Mouse (Mus musculus) urinary bladder, postnatal 14 days (tissue): ENCODE results near the gene Ssbp3.

ENCODE experiments used
- DNase-seq: peaks from one replicate; pipeline ENCODE4 v3.0.0; 2021; ENCODE audit warnings: low spot score

The Ssbp3 gene

DNA sequence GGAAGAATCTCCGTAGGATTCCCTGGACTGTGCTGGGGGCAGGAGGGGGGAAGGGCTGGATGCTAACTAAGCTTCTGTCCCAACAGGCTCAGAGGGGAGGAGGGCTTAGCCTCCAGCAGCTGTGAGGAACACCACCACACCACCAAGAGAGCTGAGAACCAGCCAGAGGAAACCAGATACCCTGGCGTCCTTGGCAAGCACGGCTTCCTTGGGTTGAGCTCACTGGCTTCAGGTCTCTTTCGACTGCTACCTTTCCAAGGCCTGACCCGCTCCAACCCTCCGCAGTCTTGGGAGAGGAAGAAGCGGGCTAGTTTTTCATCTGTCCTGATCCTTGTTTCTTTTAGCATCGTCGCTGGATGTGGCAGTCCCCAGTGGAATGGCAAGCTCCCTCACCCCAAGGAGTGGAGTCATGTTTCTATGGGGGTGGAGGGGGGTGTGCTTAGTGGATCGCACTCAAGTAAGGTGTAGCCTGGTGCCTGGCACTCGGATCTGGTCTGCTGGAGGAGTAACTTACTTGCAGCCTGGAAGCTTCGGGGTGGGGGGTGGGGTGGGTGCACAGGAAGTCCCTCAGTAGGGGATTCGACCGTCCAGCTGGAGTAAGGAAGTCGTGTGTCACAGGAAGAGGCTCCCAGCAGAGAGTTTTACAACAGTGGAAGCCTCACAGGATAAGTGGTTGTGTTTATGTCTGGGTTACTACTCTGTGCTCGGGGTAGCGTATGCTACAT is 2.6 kb upstream of the Ssbp3 start:
- peak; percentile 29 for DNase-seq

DNA sequence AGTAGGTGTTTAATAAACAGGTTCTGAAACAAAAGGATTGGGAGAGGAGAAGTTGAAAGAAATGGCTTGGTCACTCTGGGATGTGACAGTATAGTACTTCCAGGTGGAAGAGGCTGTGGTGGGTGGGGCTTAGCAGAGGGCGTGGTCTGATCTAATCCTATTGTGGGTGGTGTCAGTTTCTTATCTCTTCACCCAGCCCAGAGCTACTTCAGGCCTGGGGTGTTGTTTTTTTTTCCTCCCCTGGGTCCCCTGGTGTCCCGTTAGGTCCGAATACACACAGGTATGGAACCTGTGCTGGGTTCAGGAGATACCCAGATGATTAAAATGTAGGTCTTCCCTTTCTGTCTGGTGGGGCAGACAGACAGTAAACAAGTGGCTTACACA is 2.1 kb upstream of the Ssbp3 start:
- DNase-seq = peak; percentile 73

DNA sequence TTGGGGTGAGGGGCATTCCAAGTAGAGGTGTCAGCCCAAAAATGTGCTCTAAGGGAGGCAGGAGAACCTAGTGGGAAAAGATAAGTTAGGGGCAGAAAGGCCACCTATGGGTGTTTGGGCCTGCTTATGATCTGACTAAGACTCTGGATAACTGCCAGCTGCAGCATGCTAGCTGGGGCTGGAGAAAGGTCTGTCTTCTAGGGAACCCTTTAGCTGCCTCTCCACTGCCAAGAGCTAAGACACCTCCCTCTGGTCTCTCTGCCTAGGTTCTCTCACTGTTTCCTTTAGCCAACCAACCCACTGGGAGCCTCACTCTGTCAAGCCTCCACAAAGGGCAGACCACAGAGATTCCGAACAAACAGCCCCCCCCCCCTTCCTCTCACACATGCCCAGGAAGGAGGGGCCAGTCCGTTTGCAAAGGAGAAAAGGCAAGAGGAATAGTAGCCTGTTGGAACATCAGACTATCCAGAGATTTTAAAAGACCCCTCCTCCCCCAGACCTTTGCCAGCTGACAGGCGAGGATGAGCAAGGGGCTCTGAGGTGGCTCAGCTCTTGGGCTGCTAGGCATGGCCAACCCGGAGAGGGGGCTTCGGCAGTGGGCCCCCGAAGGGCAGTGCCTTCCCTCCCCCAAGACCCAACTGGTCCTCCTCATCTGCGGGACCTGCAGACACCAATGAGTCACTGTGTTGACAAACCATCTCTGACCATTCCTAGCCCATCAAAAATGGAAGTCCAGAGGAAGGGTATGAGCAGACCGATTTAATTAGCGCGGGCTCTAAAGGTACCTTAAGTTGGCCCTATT is 1.4 kb upstream of the Ssbp3 start:
- DNase-seq = peak; percentile 82

DNA sequence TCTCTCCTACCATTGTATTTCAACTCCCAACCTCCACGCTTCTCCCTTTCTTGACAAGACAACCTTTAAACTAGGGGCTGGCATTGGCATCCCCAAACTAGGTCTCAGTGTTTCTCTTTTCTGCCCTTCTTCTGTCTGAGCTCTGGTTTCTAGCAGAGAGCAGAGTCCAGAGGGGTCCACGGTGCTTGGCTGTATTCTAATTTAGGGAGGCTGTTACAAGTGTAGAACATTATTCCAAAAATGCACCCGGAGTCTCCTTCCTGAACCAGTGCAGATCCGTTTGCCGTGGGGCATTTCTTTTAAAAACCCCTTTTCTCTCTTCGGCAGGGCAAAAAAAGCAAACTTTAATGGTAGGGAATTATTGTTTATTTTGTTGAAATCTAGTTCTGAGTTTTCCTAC is 704 bp upstream of the Ssbp3 start:
- DNase-seq = no peak

DNA sequence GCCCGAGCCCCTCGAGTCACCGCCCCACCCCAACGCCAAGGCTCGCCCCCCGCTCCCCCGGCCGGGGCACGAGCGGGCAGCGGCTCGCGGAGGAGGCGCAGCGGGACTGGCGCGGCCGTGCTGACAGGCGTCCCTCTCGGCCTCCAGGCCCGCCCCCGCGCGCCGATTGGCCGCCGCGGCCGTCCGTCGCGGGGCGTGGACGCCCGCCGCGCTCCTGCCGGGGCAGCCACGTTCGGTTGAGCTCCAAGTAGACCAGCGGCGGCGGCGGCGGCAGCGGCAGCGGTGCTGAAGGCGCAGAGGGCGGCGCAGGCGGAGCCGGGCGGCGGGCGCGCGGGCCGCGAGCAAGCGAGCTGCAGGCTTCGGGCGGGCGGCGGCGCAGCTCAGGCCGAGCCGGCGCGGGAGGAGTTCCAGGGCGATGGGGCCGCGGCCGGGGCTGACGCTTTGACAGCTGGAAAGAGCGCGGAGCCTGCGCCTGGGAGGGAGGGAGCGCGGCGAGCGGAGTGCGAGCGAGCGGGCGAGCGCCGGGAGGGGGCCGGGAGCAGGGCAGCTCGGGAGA is 823 bp downstream of the Ssbp3 start:
- DNase-seq = peak; percentile 92

DNA sequence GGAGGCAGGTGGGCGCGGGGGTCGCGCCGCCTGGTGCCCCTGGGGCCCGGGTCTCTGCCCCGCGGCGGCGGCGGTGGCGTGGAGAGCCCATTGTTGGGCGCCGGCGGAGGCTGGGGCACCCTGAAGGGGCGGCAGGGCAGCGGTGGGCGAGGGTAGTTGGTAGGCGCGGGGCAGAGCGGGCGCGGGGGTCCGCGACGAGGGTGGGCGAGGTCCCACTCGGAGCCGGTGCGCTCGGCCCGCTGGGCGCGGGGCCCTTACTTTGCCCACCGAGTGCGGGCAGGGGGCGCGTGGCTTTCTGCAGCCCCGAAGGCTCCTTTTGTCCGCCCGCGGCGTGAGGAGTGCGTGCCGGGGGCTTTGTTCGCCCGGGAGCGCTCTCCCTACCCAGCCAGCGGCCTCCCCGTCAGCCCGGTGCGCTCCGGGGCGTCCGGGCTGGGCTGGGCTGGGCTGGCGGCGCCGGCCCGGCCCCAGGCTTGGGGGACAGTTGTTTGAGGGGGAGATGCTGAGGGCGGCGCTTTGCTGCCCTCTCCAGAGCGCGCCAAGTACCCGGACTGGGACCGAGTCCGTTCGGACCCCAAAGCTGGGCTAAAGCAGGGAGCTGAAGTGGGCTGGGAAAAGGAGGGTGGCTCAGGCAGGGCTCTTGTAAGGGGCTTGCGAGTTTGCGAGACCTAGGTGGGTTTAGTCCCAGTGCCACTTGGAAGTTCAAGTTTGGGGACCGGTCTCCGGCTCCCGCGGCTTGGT is 1.6 kb downstream of the Ssbp3 start:
- DNase-seq = no peak

DNA sequence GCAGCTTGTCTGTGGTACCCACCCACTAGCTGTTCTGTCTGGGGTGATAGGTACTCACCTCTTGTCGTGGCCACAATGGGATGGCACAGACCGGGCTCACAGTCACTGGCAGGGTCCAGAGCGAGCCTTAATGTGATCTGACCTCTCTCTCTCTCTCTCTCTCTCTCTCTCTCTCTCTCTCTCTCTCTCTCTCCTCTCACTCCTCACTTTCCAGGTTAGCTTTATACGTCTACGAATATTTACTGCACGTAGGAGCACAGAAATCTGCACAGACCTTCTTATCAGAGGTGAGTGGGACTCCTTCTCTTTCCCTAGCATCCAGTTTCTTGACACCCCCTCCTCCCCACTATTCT is 2.2 kb downstream of the Ssbp3 start:
- no peak for DNase-seq

DNA sequence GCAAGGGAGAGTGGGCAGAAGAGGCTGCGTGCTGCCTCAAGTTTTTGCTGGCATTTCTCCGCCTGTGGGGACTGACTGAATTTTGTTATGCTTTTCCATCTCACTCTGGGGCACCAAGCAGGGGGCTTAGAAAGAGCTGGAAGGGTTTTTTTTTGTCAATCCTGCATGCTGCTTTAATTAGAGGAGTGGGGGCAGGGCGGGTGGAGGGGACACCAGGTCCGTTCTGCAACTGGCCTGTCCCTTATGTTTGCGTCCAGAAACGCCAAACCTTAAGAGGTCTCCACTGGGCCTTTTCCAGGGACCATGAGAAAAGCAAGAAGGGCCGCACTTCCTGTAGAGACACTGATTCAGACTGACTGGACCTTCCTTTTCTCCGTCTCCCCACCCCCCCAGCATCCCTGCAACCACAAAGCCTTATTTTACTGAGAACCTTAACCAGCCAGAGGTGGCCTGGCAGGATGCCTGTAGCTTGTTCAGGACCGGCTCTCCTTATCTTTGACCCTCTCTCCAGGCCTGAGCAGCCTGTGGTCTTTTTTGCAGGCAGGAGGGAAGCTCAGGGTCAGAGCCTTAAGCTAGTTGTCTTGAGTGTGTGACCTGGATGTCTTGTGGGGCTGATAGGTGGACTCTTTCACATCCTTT is 3.0 kb downstream of the Ssbp3 start:
- DNase-seq = peak; percentile 27

DNA sequence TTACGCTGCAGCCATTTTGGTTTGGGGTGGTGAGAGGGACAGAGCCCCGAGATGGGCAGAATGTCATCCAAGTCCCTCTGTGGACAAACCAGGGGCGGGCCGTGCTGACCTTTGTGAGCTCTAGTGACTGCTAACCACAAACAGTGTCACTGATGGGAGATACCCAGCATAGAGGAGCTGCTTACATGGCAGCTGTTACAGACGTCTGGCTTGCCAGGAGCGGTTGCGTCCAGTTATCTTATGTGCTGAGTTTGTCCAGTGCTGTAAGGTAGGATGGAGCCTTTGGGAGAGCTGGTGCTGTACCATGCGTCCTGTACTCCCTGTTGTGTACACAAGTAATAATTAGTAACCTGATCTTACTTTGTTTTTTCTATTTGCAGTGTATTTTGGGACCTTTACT is 4.8 kb downstream of the Ssbp3 start:
- DNase-seq = no peak

DNA sequence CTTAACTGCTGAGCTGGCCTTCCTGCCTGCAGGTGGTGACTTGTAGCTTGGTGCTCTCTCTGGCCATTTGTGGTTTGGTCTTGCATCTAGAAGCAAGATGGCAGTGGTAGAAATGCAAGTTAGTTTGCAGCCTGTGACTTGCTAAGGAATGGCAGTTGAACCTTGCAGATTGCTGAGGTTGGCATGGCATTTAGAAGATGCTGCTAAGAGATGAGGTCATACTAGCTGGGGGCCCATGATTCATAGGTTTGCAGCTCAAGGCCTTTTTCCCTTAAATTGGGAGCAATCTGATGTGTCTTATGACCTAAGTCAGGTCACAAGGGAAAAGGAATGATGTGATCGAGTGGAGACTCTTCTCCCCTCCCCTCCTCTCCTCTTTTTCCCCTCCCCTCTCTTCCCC is 7.8 kb downstream of the Ssbp3 start:
- DNase-seq = no peak

DNA sequence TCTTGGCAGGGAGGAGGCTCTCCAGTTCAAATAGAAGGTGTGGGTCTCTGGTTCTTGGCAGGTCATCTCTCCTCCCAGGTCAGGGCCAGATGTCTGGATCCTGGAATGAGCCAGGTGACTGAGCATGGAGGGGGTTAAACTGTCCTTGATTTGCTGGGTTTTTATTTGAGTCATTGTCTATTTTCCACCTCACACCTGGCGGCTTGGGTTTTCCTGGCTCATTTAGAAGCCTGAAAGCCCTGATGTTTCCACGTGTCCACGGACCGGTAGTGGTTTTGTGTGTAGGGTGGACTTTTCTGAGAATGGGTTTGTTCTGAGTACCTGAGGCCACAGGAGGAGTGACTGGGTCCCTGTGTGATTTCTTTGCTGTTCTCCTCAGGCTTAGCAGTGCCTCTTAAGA is 9.6 kb downstream of the Ssbp3 start:
- no peak for DNase-seq

DNA sequence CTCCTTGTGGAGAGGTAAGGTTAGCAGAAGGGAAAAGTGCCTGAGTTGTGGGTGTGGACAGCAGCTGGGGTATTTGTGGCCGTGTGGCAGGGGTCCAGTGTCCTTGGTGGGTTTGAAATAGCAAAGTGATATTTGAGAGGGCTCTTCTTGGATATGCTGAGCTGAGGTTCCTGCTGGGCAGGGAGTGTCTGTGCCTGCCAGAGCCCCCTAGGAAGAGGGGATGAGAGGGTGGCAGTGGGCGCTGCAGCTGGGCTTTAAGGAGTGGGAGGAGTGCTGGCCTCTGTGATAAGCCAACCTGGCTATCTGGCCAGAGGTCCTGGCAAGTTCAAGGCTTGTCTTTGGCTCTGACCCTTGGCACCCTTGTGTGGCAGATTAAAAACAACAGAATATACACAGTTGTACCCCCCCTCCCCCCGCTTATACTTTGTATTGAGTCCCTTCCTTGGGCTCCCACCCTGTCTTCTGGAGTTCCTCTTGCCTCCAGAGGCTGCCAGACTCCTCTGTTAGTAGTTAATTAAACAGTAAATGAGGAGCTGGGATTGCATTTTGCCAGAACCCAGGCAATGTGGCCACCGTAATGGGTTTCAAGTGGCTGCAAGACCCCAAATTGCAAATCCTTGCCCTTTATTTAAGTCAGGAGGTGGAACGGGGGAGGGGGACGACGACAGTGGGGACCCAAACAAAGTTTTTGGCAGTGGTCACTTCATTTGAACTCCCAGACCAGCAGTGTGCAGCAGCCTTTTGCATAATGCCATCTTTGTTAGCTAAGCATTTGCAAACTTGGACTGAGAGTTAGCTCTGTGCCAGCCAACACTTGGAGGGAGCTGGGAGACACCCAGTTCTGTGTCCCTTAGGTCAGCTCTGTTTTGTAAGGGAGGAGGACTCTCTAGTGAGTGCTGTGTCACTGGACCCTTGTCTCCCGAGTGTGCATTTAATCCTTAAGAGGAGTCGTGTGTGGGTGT is 11.2 kb downstream of the Ssbp3 start:
- DNase-seq = no peak

DNA sequence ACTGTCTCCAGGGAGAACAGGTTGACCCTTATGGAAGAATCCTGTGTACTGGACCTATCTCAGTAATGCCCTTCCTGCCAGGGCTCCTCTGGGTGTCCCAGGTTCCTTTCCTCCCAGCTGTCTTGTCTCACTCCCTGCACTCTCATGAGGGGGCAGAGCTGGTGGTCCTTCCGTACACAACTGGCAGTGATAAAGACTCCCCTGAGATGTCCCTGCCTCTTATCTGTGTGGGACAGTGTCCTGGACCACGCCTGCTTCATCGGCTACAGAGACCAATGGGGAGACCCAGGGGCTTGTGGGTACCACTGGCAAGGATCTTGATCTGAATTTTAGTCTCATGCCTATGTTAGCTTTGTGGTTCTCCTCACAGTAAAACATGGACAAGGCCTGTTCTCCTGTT is 12.4 kb downstream of the Ssbp3 start:
- no peak for DNase-seq

DNA sequence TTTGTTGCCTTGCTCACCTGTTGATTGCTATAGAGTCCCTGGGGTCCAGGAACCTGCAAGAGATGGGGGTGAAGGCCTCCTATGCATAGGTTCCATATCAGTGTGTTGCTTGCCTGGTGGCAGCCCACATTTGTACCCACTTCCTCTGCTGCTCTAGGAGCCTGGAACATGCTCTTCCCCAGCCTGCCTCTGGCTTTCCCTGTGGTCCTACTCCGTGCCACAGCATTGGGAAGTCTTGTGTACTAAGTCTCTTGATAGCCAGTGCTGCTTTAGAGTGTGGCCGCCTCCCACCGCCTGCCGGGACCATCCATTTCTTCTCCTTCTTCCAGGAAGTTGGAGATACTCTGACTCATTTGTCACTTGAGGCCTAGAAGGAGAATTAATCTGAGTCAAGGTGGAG is 13.7 kb downstream of the Ssbp3 start:
- DNase-seq = no peak

DNA sequence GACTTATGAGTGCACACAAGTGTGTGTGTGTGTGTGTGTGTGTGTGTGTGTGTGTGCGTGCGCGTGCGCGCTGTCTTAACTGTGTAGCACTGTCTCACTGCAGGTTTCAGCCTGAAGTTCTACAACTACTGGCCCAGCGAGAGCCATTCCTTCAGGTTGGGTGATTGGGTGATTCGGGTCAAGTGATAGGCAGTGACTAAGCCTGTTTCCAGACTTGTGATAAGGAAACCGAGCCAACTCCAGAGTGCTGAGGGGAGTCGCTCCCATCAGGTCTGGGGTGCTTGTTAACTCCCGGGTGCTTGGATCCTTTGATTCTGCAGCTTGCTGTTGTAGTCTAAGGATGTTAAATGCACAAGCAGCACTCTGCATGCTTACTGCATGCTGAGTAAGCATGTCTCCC is 14.4 kb downstream of the Ssbp3 start:
- DNase-seq = no peak

DNA sequence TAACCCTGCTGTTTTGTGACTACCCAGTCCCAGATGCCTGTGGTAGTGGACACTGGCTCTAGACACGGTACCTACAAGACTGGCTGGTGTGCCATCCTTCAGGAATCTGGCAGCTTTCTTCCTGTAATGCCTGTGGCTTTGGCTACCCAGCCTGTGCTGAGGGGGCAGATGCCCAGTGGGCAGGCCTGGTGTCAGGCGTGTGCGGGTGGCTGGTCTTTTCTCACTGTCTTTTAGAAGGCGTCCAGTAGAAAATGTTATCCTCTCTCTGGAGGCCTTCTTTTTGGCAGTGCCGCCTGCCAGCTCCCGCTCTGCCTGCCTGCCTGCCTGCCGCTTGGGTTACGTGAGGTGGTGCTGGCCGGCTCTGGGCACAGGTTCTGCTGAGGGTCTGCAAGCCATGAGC is 15.9 kb downstream of the Ssbp3 start:
- DNase-seq = no peak

DNA sequence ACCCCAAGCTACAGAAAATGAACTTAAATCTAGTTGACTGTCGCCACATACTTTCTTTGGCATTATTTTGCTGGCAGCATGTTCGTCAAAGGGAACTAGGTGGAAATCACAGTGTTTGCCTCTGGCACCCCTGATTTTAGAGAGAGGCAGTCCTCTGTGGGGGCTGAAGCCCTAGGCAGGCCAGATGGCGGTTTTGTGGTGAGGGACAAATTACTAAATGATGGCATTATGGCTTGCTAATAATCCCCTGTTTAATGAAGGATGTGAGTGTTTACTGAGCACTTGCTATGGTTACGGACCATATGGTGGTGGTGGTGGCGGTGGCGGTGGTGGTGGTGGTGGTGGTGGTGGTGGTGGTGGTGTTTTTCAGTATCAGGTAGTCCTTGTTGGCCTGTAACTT is 16.5 kb downstream of the Ssbp3 start:
- no peak for DNase-seq

DNA sequence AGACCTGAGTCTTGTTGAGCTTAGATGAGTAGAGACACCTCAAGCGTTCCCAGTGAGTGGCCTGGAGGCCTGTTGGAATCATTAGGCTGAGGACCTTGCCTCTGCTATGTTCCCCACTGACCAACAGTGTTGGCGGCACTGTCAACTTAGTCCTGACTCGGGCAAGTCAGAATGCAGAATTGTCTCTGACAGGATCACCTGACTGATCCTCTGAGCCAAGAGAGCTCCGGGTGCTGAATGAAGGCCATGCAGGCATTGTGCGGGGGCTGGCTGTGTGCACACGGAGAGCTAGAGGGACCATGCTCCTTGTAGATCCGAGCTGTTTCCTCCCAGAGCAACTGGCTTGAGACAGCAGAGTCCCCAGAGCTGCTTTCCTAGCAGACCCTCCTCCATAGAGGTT is 18.5 kb downstream of the Ssbp3 start:
- DNase-seq = no peak

DNA sequence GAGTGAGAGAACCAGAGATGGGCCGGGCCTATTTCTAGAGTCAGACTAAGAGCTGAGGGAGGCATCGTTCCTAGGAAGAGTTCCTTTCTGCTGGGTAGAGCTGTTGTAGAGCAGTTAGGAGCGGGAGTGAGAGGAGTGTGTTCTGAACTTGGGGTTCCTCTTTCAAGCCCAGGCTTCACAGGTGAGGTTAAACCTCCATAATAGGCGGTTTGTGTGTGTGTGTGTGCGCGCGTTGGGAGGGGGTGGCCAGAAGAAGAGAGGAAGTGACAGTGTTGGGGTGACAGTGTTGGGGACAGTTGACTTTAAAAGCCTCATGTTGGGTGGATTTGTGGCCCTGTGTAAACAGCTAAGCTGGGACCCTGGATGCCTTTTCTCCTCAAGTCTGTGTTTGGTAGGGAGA is 22.1 kb downstream of the Ssbp3 start:
- no peak for DNase-seq

DNA sequence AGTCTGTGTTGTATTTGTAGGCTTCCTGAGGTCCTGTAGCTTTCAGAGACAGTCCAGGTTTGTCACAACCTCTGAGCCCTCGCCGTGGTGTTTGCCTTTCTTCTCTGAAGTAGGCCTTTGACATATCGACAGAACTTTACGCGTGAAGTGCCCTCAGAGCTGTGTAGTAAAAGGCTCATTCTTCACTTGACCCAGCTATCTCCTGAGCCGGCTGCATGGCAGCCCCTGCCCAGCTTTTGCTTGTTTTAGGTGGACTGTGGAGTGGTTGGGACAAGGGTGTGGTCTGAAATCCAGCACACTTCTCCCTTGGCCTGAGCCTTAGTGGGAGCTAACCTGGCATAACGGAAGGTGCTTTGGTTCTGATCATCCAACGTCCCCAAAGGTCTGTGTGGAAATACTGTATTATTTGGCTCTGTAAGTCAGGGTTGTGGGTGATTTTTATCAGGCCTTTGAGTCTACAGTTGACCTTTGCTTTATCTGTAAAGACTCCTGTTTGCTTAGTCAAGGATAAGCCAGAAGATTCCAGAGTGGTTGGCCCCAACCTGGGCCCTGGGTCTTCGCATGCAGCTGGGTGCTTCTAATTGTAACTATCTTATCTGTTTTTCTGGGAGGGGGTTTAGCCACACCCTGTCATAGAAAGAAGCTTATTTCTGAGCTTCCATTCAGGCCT is 23.4 kb downstream of the Ssbp3 start:
- no peak for DNase-seq
